Mouse (Mus musculus) kidney, postnatal 0 days (tissue): ENCODE measurements around the gene Dhx16. TPM values are rescaled to one million over a fixed set of nuclear protein-coding genes. Genes with fewer than 3 reads are reported as not detected.

Experiments used
- ATAC-seq: fragments of 200-750 bp; cut with Nextera tagmentation; replicated peaks from 2 replicates; pipeline ENCODE4 v1.8.0; 2017; ENCODE audit warnings: low read depth, moderate number of reproducible peaks, moderate TSS enrichment, moderate library complexity; ENCODE audit not compliant: low FRiP score
- DNase-seq: peaks from one replicate; pipeline ENCODE4 v3.0.0-alpha.2; 2016; ENCODE audit warnings: low spot score
- H3K27ac ChIP-seq: fragments of 300-500 bp; sonication (generic); 2 replicates; pipeline ENCODE4 v1.5.1; 2014; ENCODE audit warnings: mild to moderate bottlenecking
- H3K27me3 ChIP-seq: fragments of 300-500 bp; sonication (generic); 2 replicates; pipeline ENCODE4 v1.6.1; 2014; ENCODE audit warnings: low read length, mixed read lengths; ENCODE audit not compliant: insufficient read depth
- H3K36me3 ChIP-seq: fragments of 300-500 bp; sonication (generic); 2 replicates; pipeline ENCODE4 v1.6.1; 2014; ENCODE audit warnings: low read length, mixed read lengths; ENCODE audit not compliant: insufficient read depth
- H3K4me1 ChIP-seq: fragments of 300-500 bp; sonication (generic); replicated peaks from 2 replicates; pipeline ENCODE4 v1.6.1; 2014; ENCODE audit warnings: antibody characterized with exemption, low read length, mixed read lengths; ENCODE audit not compliant: insufficient read depth
- H3K4me2 ChIP-seq: fragments of 300-500 bp; sonication (generic); 2 replicates; pipeline ENCODE4 v1.6.1; 2014; ENCODE audit warnings: mild to moderate bottlenecking, low read length, moderate library complexity, mixed read lengths
- H3K4me3 ChIP-seq: fragments of 300-500 bp; sonication (generic); replicated peaks from 2 replicates; pipeline ENCODE4 v1.5.1; 2014; ENCODE audit warnings: low read depth, low read length
- H3K9ac ChIP-seq: fragments of 300-500 bp; sonication (generic); 2 replicates; pipeline ENCODE4 v1.6.1; 2014; ENCODE audit warnings: low read depth, low read length
- H3K9me3 ChIP-seq: fragments of 300-500 bp; sonication (generic); replicated peaks from 2 replicates; pipeline ENCODE4 v1.6.1; 2016; ENCODE audit warnings: low read length, inconsistent platforms, mixed read lengths
- CTCF ChIP-seq: IDR thresholded peaks from 2 replicates; pipeline ENCODE4 v1.5.1; 2016; ENCODE audit warnings: antibody characterized with exemption, low read depth, mild to moderate bottlenecking, moderate library complexity
- WGBS: fragments of 180-500 bp; shearing (Covaris S2); extraction: QIAGEN DNeasy Blood & Tissue Kit; methylation state at CpG from one replicate; pipeline ENCODE4 v1.1.7; 2014; 5-methylcytosine and 5-hydroxymethylcytosine counted together
- polyA plus RNA-seq: library from polyadenylated mRNA; unstranded; fragments of >200 nt; fragmentation: Nextera tagmentation; extraction: Ambion mirVana; gene quantifications from 2 replicates; pipeline ENCODE4 v1.2.1, GENCODE M21; 2015

Dhx16 gene
- polyA plus RNA-seq, 1 experiment from 2014 or later, result 29.2 TPM

GRCm38 (mm10) chr17:35870151-35870883, 9.3 kb upstream of the Dhx16 start:
- Histone ChIP-seq H3K4me2 (peak overlapping the region; percentile 94), H3K4me1 (peaks cover 22% of the 10 kb centered on the region), H3K9ac (peak overlapping the region; percentile 78; the same call in 1 of the 2 replicates), H3K4me3 (peak overlapping the region; percentile 61), H3K27me3 (no peaks in the 10 kb centered on the region), H3K27ac (peak overlapping the region; percentile 96), H3K9me3 (no peaks in the 10 kb centered on the region), H3K36me3 (0 out of 2 replicates have a peak, but pooled peaks cover 4% of the 10 kb centered on the region)
- no peak; the same call in 1 of the 2 replicates for ATAC-seq
- WGBS, result 43% methylated on average over 9 of the region's 9 CpGs
- no peak for TF ChIP-seq CTCF
- DNase-seq, result peak; percentile 67

- peak; percentile 64 for TF ChIP-seq CTCF
- peak overlapping the region; percentile 94 for H3K4me2 ChIP-seq
- H3K4me3 ChIP-seq, result peak overlapping the region; percentile 61; the same call in 1 of the 2 replicates
- H3K4me1 ChIP-seq, result peaks cover 22% of the 10 kb centered on the region
- 0 out of 2 replicates have a peak, but pooled peaks cover 4% of the 10 kb centered on the region for H3K36me3 ChIP-seq
- ATAC-seq (no peak), DNase-seq (no peak)
- 0 out of 2 replicates have a peak overlapping the region, but pooled peaks have one; percentile 78 for H3K9ac ChIP-seq
- 73% methylated on average over 8 of the region's 8 CpGs for WGBS
- peak overlapping the region; percentile 96 for H3K27ac ChIP-seq
- H3K9me3 ChIP-seq, result no peaks in the 10 kb centered on the region
- no peaks in the 10 kb centered on the region for H3K27me3 ChIP-seq
These were observed 8.5 kb upstream of the Dhx16 start for GRCm38 (mm10) chr17:35870884-35871696.

GRCm38 (mm10) chr17:35873774-35874519, 5.7 kb upstream of the Dhx16 start:
- ATAC-seq (peak; percentile 52), DNase-seq (peak; percentile 88)
- peak; percentile 96 for TF ChIP-seq CTCF
- 0 out of 2 replicates have a peak, but pooled peaks cover 8% of the 10 kb centered on the region for H3K4me1 ChIP-seq
- no peak overlapping the region for H3K4me3 ChIP-seq
- H3K9ac ChIP-seq, result peak overlapping the region; percentile 19; the same call in 1 of the 2 replicates
- no peaks in the 10 kb centered on the region for H3K27me3 ChIP-seq
- H3K36me3 ChIP-seq, result 0 out of 2 replicates have a peak, but pooled peaks cover 4% of the 10 kb centered on the region
- H3K9me3 ChIP-seq, result no peaks in the 10 kb centered on the region
- H3K4me2 ChIP-seq, result peak overlapping the region; percentile 33; the same call in 1 of the 2 replicates
- H3K27ac ChIP-seq, result no peak overlapping the region
- WGBS, result 29% methylated on average over 21 of the region's 21 CpGs

GRCm38 (mm10) chr17:35874721-35875120, 4.9 kb upstream of the Dhx16 start:
- Histone ChIP-seq H3K4me3 (no peak overlapping the region), H3K4me2 (no peak overlapping the region), H3K9ac (no peak overlapping the region), H3K27me3 (no peaks in the 10 kb centered on the region), H3K4me1 (0 out of 2 replicates have a peak, but pooled peaks cover 6% of the 10 kb centered on the region), H3K36me3 (0 out of 2 replicates have a peak, but pooled peaks cover 4% of the 10 kb centered on the region), H3K27ac (no peak overlapping the region), H3K9me3 (no peaks in the 10 kb centered on the region)
- ATAC-seq, result no peak
- no peak for DNase-seq
- WGBS, result 78% methylated on average over 6 of the region's 6 CpGs
- no peak for TF ChIP-seq CTCF

- Histone ChIP-seq H3K4me3 (no peak overlapping the region), H3K9ac (no peak overlapping the region), H3K4me2 (no peak overlapping the region), H3K27ac (no peak overlapping the region), H3K27me3 (no peaks in the 10 kb centered on the region), H3K9me3 (no peaks in the 10 kb centered on the region), H3K36me3 (peaks cover 53% of the 10 kb centered on the region), H3K4me1 (no peaks in the 10 kb centered on the region; the same call in 1 of the 2 replicates)
- no peak for DNase-seq
- ATAC-seq, result no peak
- TF ChIP-seq CTCF, result no peak
- WGBS, result 93% methylated on average over 17 of the region's 17 CpGs
These were observed 3.3 kb downstream of the Dhx16 start for GRCm38 (mm10) chr17:35882924-35883323.
